30 mouse cellular contexts compared by ENCODE assay signal in the genomic region with DNA sequence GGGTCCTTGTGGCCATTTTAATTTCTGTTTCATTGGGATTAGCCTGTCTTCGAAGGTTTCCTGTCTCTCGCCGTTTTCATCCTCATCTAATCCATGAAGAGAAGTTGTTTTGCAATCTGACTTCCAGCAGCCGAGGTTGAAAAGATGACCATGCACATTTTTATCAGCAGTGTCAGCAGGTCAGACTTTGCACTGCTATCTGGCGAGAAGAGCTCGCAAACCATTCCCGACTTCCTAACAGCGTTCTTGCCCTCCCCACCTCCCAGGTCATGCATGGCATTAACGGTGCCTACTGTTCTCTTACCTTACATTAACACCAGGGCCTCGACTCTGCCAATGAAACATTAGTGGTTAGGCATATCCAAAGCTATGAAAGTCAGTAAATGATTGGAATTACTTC.
DNase-seq lines count a peak whose midpoint lies in the region; ATAC-seq lines count a peak whose summit lies in the region.
"Had no signal": no experiment of that assay in that cellular context is flagged by ENCODE, and none has a peak within 500 bp of the region (broad histone marks: within the 10 kb centered on the region; RNA-seq: fewer than 3 reads in every experiment).

No protein-coding gene starts in this region.

- no peaks in the 10 kb centered on the region for H3K9me3 ChIP-seq in liver, embryonic 11.5 days (ENCODE audit: control insufficient read depth, low read length)
- no peaks in the 10 kb centered on the region for H3K9me3 ChIP-seq in liver, embryonic 13.5 days (replicated peaks)
- peaks cover 10% of the 10 kb centered on the region for H3K9me3 ChIP-seq in kidney, embryonic 16.5 days (ENCODE audit: low read length)
- H3K9me3 ChIP-seq: forebrain, embryonic 15.5 days; hindbrain, embryonic 12.5 days; lung, embryonic 15.5 days; midbrain, embryonic 13.5 days had no signal

- H3K4me2 ChIP-seq in liver, embryonic 11.5 days, result no peak overlapping the region
- no peak overlapping the region; the same call in 1 of the 2 replicates for H3K4me2 ChIP-seq in liver, embryonic 13.5 days
- no peak overlapping the region for H3K4me2 ChIP-seq in kidney, embryonic 16.5 days (replicated peaks; ENCODE audit: low read depth, low read length)
- H3K4me2 ChIP-seq: embryonic facial prominence, embryonic 13.5 days; forebrain, embryonic 15.5 days; hindbrain, embryonic 12.5 days; lung, embryonic 15.5 days; midbrain, embryonic 13.5 days had no signal

- no peak overlapping the region for H3K9ac ChIP-seq in liver, embryonic 11.5 days (ENCODE audit: low read depth, low read length)
- no peak overlapping the region for H3K9ac ChIP-seq in liver, embryonic 13.5 days
- no peak overlapping the region for H3K9ac ChIP-seq in kidney, embryonic 16.5 days (replicated peaks; ENCODE audit: low read length)
- H3K9ac ChIP-seq: embryonic facial prominence, embryonic 13.5 days; forebrain, embryonic 15.5 days; hindbrain, embryonic 12.5 days; lung, embryonic 15.5 days; midbrain, embryonic 13.5 days had no signal

- no peak overlapping the region for H3K27ac ChIP-seq in liver, embryonic 11.5 days (ENCODE audit: low read depth, low read length)
- H3K27ac ChIP-seq in liver, embryonic 13.5 days, result no peak overlapping the region
- no peak overlapping the region for H3K27ac ChIP-seq in kidney, embryonic 16.5 days (ENCODE audit: low read length)
- H3K27ac ChIP-seq: embryonic facial prominence, embryonic 13.5 days; forebrain, embryonic 10.5 days; forebrain, embryonic 15.5 days; gastrocnemius, adult 2 months; hindbrain, embryonic 12.5 days; hindbrain, postnatal 0 days; lung, embryonic 15.5 days; midbrain, embryonic 13.5 days; stomach, postnatal 0 days had no signal

- H3K4me3 ChIP-seq in liver, embryonic 11.5 days (ENCODE audit: low read depth, low read length), result no peak overlapping the region
- H3K4me3 ChIP-seq in liver, embryonic 13.5 days (replicated peaks), result no peak overlapping the region
- no peak overlapping the region for H3K4me3 ChIP-seq in kidney, embryonic 16.5 days (ENCODE audit: low read length)
- H3K4me3 ChIP-seq: embryonic facial prominence, embryonic 13.5 days; forebrain, embryonic 10.5 days; forebrain, embryonic 15.5 days; gastrocnemius, adult 2 months; hindbrain, embryonic 12.5 days; lung, embryonic 15.5 days; megakaryocyte, embryonic 14.5 days; midbrain, embryonic 13.5 days had no signal

- H3K27me3 ChIP-seq in liver, embryonic 11.5 days (replicated peaks; ENCODE audit: control insufficient read depth, insufficient read depth, low read length), result no peaks in the 10 kb centered on the region
- H3K27me3 ChIP-seq in liver, embryonic 13.5 days, result no peaks in the 10 kb centered on the region
- H3K27me3 ChIP-seq in kidney, embryonic 16.5 days (ENCODE audit: insufficient read depth, low read length), result no peaks in the 10 kb centered on the region
- H3K27me3 ChIP-seq: embryonic facial prominence, embryonic 13.5 days; forebrain, embryonic 15.5 days; hindbrain, embryonic 12.5 days; lung, embryonic 15.5 days; megakaryocyte, embryonic 14.5 days; midbrain, embryonic 13.5 days had no signal

- WGBS in liver, embryonic 11.5 days, result 44% methylated on average over 10 of the region's 10 CpGs
- WGBS in liver, embryonic 13.5 days (ENCODE audit: insufficient replicate concordance), result 18% methylated on average over 10 of the region's 10 CpGs
- WGBS in kidney, embryonic 16.5 days, result 82% methylated on average over 10 of the region's 10 CpGs

- peak; percentile 13 for DNase-seq in liver
- DNase-seq in liver, embryonic 11.5 days (ENCODE audit: low spot score), result no peak
- peak; percentile 2 for DNase-seq in liver, embryonic 13.5 days
- no peak for DNase-seq in kidney, postnatal 10 days
- no peak for DNase-seq in kidney, postnatal 4 days
- DNase-seq: adrenal gland, postnatal 14 days; cerebellum, adult 11-12 months; cerebellum, adult 9-11 months; gastrocnemius, adult 2 months; kidney, adult 9 months; layer of hippocampus, postnatal 36 days; left cerebral cortex, postnatal 4 days; retina, postnatal 1 day; right cerebral cortex, postnatal 25 days; spleen, adult 18-20 months; thymus, adult 18-20 months; thymus, postnatal 25 days had no signal

- no peaks in the 10 kb centered on the region for H3K4me1 ChIP-seq in liver, embryonic 11.5 days (replicated peaks; ENCODE audit: control insufficient read depth, insufficient read depth, low read length)
- H3K4me1 ChIP-seq in liver, embryonic 13.5 days (replicated peaks), result 0 out of 2 replicates have a peak, but pooled peaks cover 6% of the 10 kb centered on the region
- H3K4me1 ChIP-seq in kidney, embryonic 16.5 days (ENCODE audit: insufficient read depth, low read length), result no peaks in the 10 kb centered on the region
- H3K4me1 ChIP-seq: embryonic facial prominence, embryonic 13.5 days; forebrain, embryonic 10.5 days; forebrain, embryonic 15.5 days; hindbrain, embryonic 12.5 days; lung, embryonic 15.5 days; midbrain, embryonic 13.5 days had no signal

- ATAC-seq in liver, embryonic 11.5 days (replicated peaks; ENCODE audit: low FRiP score), result no peak
- peak; percentile 43; the same call in 1 of the 2 replicates for ATAC-seq in liver, embryonic 13.5 days (ENCODE audit: low read depth)
- ATAC-seq in megakaryocyte, adult 5-6 weeks (ENCODE audit: poor library complexity, severe bottlenecking), result peak; percentile 37
- no peak for ATAC-seq in kidney, embryonic 16.5 days (ENCODE audit: low FRiP score, low TSS enrichment)
- ATAC-seq: CD4-positive, CD25-positive, alpha-beta regulatory T cell, adult 4 months; forebrain, embryonic 15.5 days; hindbrain, postnatal 0 days; intestine, embryonic 16.5 days; midbrain, embryonic 13.5 days had no signal

- H3K36me3 ChIP-seq in liver, embryonic 11.5 days (ENCODE audit: control insufficient read depth, insufficient read depth, low read length), result no peaks in the 10 kb centered on the region
- H3K36me3 ChIP-seq in liver, embryonic 13.5 days, result no peaks in the 10 kb centered on the region
- H3K36me3 ChIP-seq in kidney, embryonic 16.5 days (ENCODE audit: insufficient read depth, low read length), result no peaks in the 10 kb centered on the region
- H3K36me3 ChIP-seq: embryonic facial prominence, embryonic 13.5 days; forebrain, embryonic 10.5 days; forebrain, embryonic 15.5 days; hindbrain, embryonic 12.5 days; lung, embryonic 15.5 days; midbrain, embryonic 13.5 days had no signal

Comparison
In these comparisons a context has a peak if more than half of its experiments do, and no peak if none do; other contexts are left out.
1. DNase-seq: peak in liver (single experiment) and liver, embryonic 13.5 days (single experiment); none in liver, embryonic 11.5 days (single experiment), kidney, postnatal 10 days (single experiment) and kidney, postnatal 4 days (0 of 2).
2. ATAC-seq: peak in liver, embryonic 13.5 days (single experiment) and megakaryocyte, adult 5-6 weeks (single experiment); none in liver, embryonic 11.5 days (single experiment) and kidney, embryonic 16.5 days (single experiment).